Mouse (Mus musculus): ENCODE measurements around the gene Snrpa1. TPM values are rescaled to one million over a fixed set of nuclear protein-coding genes. Genes with fewer than 3 reads are reported as not detected.

The Snrpa1 gene
- total and polyA plus RNA-seq, 3 experiments: 92.9 to 157 (median 130) TPM

DNA sequence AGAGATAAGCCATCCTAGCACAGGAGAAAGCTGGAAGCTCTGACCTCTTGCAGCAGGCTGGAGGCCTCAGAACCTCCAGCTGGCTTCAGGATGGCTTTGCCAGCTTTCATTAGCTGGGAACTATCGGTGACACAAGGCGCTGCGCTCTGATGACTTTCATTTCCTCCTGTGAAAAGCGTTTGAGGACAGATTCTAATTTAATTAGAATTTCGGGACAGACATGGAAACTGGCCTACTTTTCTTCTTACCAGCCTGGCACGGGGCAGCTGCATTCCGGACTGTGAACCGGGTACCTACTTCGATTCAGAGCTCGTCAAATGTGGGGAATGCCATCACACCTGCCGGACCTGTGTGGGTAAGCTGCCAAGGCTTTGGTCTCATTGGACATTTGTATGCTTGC is 20.1 kb upstream of the Snrpa1 start:
- TF ChIP-seq GATA2 (IDR thresholded peaks at IDR 0.05; ENCODE audit: borderline replicate concordance, low read depth, low read length): no peak
- TF ChIP-seq CTCF (IDR thresholded peaks at IDR 0.05; ENCODE audit: low read depth, low read length): no peak
- TF ChIP-seq POLR2AphosphoS5 (IDR thresholded peaks at IDR 0.05; ENCODE audit: insufficient replicate concordance, low read depth, low read length): no peak
- TF ChIP-seq GATA1 (IDR thresholded peaks at IDR 0.05; ENCODE audit: borderline replicate concordance, low read length): no peak
- TF ChIP-seq TAL1 (conservative IDR thresholded peaks at IDR 0.05; ENCODE audit: low read depth, low read length): no peak
- DNase-seq (ENCODE audit: low spot score): no peak

DNA sequence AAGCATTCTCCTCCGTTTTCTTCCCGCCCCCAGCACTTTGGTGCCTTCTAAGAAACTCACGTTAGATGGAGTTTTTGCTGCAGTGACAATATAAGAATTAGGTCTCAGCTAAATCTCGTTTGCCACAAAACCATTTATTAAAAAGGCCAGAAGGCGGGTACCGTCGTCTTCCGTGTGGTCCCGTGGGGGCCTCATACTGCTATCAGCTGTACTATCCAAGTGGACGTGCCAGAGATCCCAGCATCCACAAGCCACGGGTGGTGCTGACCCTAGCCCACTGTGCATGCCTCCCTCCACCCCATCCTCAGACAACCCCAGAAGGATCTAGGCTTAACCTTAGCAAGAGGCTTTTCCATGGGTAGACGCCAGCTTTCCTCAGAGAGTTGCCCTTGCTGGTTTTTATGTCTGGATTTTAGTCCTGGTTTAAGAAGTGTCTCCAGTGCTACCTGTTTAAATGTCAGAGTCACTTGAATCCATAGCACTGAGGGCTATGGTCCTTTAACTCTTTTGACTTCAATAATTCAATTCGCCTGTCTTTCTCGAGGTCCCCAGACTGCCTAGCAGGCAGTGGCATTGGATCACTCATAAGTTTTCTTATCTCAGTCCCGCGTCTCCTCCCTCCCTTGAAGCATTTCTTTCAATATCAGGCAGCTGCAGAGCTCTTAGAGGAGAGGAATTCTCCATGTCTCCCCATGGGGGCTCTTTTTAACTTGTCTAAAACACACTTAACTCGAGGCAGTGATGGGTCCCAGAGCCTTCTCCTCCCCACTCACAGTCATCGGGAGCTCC is 18.6 kb upstream of the Snrpa1 start:
- Histone ChIP-seq H3K4me1 (ENCODE audit: insufficient read depth, low read depth, low read length) (no peaks in the 10 kb centered on the region), H3K36me3 (replicated peaks) (no peaks in the 10 kb centered on the region), H3K9me3 (replicated peaks) (no peaks in the 10 kb centered on the region), H3K4me3 (ENCODE audit: low read depth, low read length) (no peak overlapping the region), H3K27me3 (ENCODE audit: insufficient read depth, low read length) (peaks cover 19% of the 10 kb centered on the region)
- TF ChIP-seq POLR2AphosphoS5 (IDR thresholded peaks at IDR 0.05; ENCODE audit: insufficient replicate concordance, low read depth, low read length) (no peak), TAL1 (conservative IDR thresholded peaks at IDR 0.05; ENCODE audit: low read depth, low read length) (no peak), GATA1 (IDR thresholded peaks at IDR 0.05; ENCODE audit: borderline replicate concordance, low read length) (no peak), GATA2 (IDR thresholded peaks at IDR 0.05; ENCODE audit: borderline replicate concordance, low read depth, low read length) (no peak), CTCF (IDR thresholded peaks at IDR 0.05; ENCODE audit: low read depth, low read length) (no peak)
- no peak for DNase-seq (ENCODE audit: low spot score)
- no peak for ATAC-seq (ENCODE audit: extremely low read depth, insufficient number of reproducible peaks, low FRiP score, poor library complexity, severe bottlenecking)

More for the DNA sequence above, 20.1 kb upstream of the Snrpa1 start:
- Histone ChIP-seq H3K4me1 (ENCODE audit: insufficient read depth, low read depth, low read length) (no peaks in the 10 kb centered on the region), H3K27me3 (ENCODE audit: insufficient read depth, low read length) (peaks cover 23% of the 10 kb centered on the region), H3K9me3 (replicated peaks) (no peaks in the 10 kb centered on the region), H3K36me3 (replicated peaks) (no peaks in the 10 kb centered on the region), H3K4me3 (ENCODE audit: low read depth, low read length) (no peak overlapping the region)
- ATAC-seq (ENCODE audit: extremely low read depth, insufficient number of reproducible peaks, low FRiP score, poor library complexity, severe bottlenecking): no peak

DNA sequence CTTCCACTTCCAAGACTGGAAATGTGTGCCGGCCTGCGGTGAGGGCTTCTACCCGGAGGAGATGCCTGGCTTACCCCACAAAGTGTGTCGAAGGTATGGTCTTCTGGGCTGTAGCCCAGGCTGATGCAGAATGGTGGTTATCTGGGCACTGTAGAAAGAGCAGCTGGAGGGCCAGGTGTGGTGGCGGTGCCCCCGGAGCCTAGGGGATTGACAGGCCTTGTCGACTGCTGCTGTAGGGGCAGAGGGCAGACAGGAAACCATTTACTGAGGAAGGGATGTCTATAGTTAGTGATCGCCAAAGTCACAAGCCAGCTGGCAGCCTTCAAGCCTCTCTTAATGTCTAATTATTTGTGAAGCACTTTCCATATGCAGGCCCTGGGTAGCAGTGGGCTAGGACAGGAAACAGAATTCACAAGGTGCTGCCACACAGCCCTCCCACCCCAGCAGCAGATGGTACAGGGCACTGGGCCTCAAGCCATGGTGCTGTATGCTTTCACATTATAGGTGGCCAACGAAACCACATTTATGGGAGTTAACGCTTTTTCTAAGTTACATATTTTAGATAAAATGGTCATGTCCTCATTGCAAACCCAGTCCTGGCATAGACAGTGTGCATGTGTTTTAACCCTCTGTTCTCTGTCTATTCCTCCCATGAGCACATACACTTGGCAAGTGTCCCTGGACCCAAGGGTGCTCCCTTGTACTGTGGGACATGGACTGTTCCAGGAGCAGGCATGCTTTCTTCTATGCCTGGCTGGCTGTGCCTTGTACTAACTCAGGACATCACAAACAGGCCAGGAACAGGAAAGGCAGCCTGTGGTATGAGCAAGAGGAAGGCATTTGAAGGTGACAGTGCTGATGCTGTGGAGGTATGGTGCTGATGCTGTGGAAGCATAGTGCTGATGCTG is 15.0 kb upstream of the Snrpa1 start, which contains the start of gene Gm45213:
Gm45213 (plus strand) TSS at position 51 of the 908 bp plus-strand sequence.
- peaks cover 47% of the 10 kb centered on the region for H3K27me3 ChIP-seq (ENCODE audit: insufficient read depth, low read length)
- ATAC-seq (ENCODE audit: extremely low read depth, insufficient number of reproducible peaks, low FRiP score, poor library complexity, severe bottlenecking) (no peak), DNase-seq (ENCODE audit: low spot score) (no peak)
- no peaks in the 10 kb centered on the region for H3K36me3 ChIP-seq (replicated peaks)
- no peaks in the 10 kb centered on the region for H3K9me3 ChIP-seq (replicated peaks)
- no peak within 1 kb of the TSS for H3K4me3 ChIP-seq (ENCODE audit: low read depth, low read length)
- TF ChIP-seq GATA2 (IDR thresholded peaks at IDR 0.05; ENCODE audit: borderline replicate concordance, low read depth, low read length) (no peak), POLR2AphosphoS5 (IDR thresholded peaks at IDR 0.05; ENCODE audit: insufficient replicate concordance, low read depth, low read length) (no peak), TAL1 (conservative IDR thresholded peaks at IDR 0.05; ENCODE audit: low read depth, low read length) (no peak), CTCF (IDR thresholded peaks at IDR 0.05; ENCODE audit: low read depth, low read length) (no peak), GATA1 (IDR thresholded peaks at IDR 0.05; ENCODE audit: borderline replicate concordance, low read length) (no peak)
- no peaks in the 10 kb centered on the region for H3K4me1 ChIP-seq (ENCODE audit: insufficient read depth, low read depth, low read length)

DNA sequence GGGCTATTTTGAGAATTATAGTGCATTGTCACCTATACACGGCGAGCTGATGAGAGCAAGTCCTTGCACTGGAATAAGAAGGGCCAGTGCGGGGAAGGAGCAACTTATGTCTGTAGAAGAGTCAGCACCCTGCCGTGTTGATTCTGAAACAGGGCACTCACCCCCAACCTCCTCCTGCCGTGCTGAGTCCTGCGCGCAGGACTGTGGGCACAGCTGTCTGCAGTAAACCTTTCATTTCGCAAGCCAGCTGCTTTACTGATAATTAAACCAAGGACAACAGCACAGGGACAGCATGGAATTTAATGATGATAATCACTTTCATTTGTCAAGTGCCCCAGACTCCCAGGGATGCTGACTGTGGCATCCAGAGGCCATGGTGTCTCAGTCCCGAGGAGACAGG is 14.2 kb upstream of the Snrpa1 start:
- Histone ChIP-seq H3K4me1 (ENCODE audit: insufficient read depth, low read depth, low read length) (no peaks in the 10 kb centered on the region), H3K4me3 (ENCODE audit: low read depth, low read length) (no peak overlapping the region), H3K27me3 (ENCODE audit: insufficient read depth, low read length) (peaks cover 55% of the 10 kb centered on the region), H3K9me3 (replicated peaks) (no peaks in the 10 kb centered on the region), H3K36me3 (replicated peaks) (no peaks in the 10 kb centered on the region)
- no peak for TF ChIP-seq POLR2AphosphoS5 (IDR thresholded peaks at IDR 0.05; ENCODE audit: insufficient replicate concordance, low read depth, low read length)
- no peak for TF ChIP-seq GATA2 (IDR thresholded peaks at IDR 0.05; ENCODE audit: borderline replicate concordance, low read depth, low read length)
- TF ChIP-seq CTCF (IDR thresholded peaks at IDR 0.05; ENCODE audit: low read depth, low read length): no peak
- TF ChIP-seq TAL1 (conservative IDR thresholded peaks at IDR 0.05; ENCODE audit: low read depth, low read length): no peak
- no peak for TF ChIP-seq GATA1 (IDR thresholded peaks at IDR 0.05; ENCODE audit: borderline replicate concordance, low read length)
- no peak for ATAC-seq (ENCODE audit: extremely low read depth, insufficient number of reproducible peaks, low FRiP score, poor library complexity, severe bottlenecking)
- DNase-seq (ENCODE audit: low spot score): no peak

DNA sequence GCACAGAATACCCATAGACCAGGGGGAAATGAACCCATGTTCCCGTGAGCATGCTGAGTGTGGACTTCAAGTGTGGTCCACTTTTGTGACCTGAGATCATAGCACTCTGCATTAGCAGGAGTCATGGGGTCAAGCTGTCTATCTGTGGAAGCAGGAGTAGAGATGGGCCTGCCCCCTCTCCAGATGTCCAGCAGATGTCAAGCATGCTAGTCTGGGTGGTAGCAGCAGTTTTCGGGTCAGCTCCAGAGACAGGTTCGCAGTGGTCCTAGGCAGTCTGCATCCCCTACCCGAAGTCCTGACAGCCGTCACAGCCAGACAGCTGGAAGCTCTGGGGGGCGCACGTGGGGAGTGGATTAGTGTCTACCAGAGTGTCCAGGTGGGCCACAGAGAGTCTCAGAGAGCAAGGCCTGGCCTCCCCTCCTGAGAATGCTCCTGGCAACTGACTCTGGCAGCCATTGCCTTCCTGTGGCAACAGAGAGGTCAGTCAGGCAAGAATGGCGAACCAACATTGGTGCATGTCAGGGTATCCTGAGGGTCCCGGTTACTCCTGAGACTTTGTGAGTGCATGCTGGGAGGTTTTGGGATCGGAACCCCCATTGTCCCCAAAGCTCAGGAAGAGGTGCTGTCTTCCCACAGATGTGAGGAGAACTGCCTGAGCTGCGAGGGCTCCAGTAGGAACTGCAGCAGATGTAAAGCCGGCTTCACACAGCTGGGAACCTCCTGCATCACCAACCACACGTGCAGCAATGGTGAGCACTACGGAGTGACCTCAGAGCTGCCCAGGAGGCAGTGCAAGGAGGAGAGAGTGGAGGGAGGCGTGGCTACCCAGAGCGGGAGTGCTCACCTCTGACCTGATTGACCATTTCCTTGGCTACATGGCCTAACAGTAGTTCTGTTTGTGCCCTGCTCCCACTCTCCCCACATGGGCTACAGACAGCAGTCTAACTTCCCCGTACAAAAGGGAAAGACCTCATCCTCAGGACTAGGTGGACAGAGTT is 11.6 kb upstream of the Snrpa1 start:
- DNase-seq (ENCODE audit: low spot score) (no peak), ATAC-seq (ENCODE audit: extremely low read depth, insufficient number of reproducible peaks, low FRiP score, poor library complexity, severe bottlenecking) (no peak)
- H3K4me3 ChIP-seq (ENCODE audit: low read depth, low read length): no peak overlapping the region
- no peaks in the 10 kb centered on the region for H3K4me1 ChIP-seq (ENCODE audit: insufficient read depth, low read depth, low read length)
- no peaks in the 10 kb centered on the region for H3K36me3 ChIP-seq (replicated peaks)
- H3K27me3 ChIP-seq (ENCODE audit: insufficient read depth, low read length): peaks cover 52% of the 10 kb centered on the region
- no peaks in the 10 kb centered on the region for H3K9me3 ChIP-seq (replicated peaks)
- TF ChIP-seq GATA2 (IDR thresholded peaks at IDR 0.05; ENCODE audit: borderline replicate concordance, low read depth, low read length): no peak
